Mouse (Mus musculus) forebrain, embryonic 14.5 days (tissue): Measurements from ENCODE around the gene Serpina1e. TPM values are rescaled to one million over a fixed set of nuclear protein-coding genes. Genes with fewer than 3 reads are reported as not detected.
"Not testable (repeated sequence)": the region's sequence is repeated elsewhere in the genome, so short reads cannot be mapped to it uniquely, and the experiment has no call there.

ENCODE experiments used
- ATAC-seq: fragments of 200-750 bp; cut with Nextera tagmentation; 2 replicates; pipeline ENCODE4 v1.8.0; 2017; ENCODE audit warnings: mild to moderate bottlenecking, moderate library complexity
- DNase-seq: peaks from one replicate; pipeline ENCODE4 v3.0.0-alpha.2; 2015; ENCODE audit warnings: low spot score
- H3K27ac ChIP-seq: fragments of 300-500 bp; sonication (generic); 2 replicates; pipeline ENCODE4 v1.5.1; 2014; ENCODE audit warnings: low read depth, mild to moderate bottlenecking, control low read depth, low read length, moderate library complexity
- H3K27me3 ChIP-seq: fragments of 300-500 bp; sonication (generic); replicated peaks from 2 replicates; pipeline ENCODE4 v1.6.1; 2014; ENCODE audit warnings: low read length, control low read depth, mixed read lengths; ENCODE audit not compliant: control insufficient read depth, insufficient read depth
- H3K36me3 ChIP-seq: fragments of 300-500 bp; sonication (generic); 2 replicates; pipeline ENCODE4 v1.6.1; 2014; ENCODE audit warnings: low read length, control low read depth; ENCODE audit not compliant: control insufficient read depth, insufficient read depth
- H3K4me1 ChIP-seq: fragments of 300-500 bp; sonication (generic); 2 replicates; pipeline ENCODE4 v1.6.1; 2014; ENCODE audit warnings: antibody characterized with exemption, low read length, control low read depth; ENCODE audit not compliant: control insufficient read depth, insufficient read depth
- H3K4me2 ChIP-seq: fragments of 300-500 bp; sonication (generic); 2 replicates; pipeline ENCODE4 v1.6.1; 2014; ENCODE audit warnings: mild to moderate bottlenecking, control low read depth, low read length
- H3K4me3 ChIP-seq: fragments of 300-500 bp; sonication (generic); 2 replicates; pipeline ENCODE4 v1.5.1; 2014; ENCODE audit warnings: low read depth, low read length, control low read depth
- H3K9ac ChIP-seq: fragments of 300-500 bp; sonication (generic); 2 replicates; pipeline ENCODE4 v1.6.1; 2014; ENCODE audit warnings: mild to moderate bottlenecking, low read length, control low read depth, moderate library complexity
- H3K9me3 ChIP-seq: fragments of 300-500 bp; sonication (generic); replicated peaks from 2 replicates; pipeline ENCODE4 v1.6.1; 2016; ENCODE audit warnings: low read length, control low read depth, mixed read lengths; ENCODE audit not compliant: control insufficient read depth
- WGBS: fragments of 180-500 bp; shearing (Covaris S2); extraction: QIAGEN DNeasy Blood & Tissue Kit; methylation state at CpG from one replicate; pipeline ENCODE4 v1.1.7; 2014; 5-methylcytosine and 5-hydroxymethylcytosine counted together
- polyA plus RNA-seq: library from polyadenylated mRNA; unstranded; fragments of >200 nt; fragmentation: Nextera tagmentation; extraction: Ambion mirVana; gene quantifications from 2 replicates; pipeline ENCODE4 v1.2.1, GENCODE M21; 2014

The Serpina1e gene
- polyA plus RNA-seq, 1 experiment from 2014 or later, result not detected

DNA sequence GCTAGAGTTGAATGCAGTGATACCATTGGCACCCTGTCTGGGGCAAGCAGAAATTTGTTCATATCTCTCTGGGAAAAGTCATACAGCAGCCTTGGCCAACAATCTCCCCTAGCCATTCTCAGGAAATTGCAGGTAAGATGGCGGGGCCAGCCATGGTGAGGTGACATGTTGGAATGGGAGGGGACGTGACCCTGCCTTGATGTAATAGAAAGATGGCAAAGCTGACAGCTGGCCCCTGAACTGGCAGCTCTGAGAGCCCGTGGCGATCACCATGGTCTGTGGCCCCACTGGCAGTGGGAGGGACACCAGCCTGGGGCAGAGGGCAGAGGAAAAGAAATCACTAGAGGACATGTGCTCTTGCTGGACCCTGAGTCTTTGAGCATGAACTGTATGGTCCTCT, 12.5 kb downstream of the Serpina1e start:
- 83% methylated on average over 4 of the region's 4 CpGs for WGBS

GRCm38 (mm10) chr12:103909181-103909580, 49.6 kb downstream of the Serpina1e start:
- H3K9me3 ChIP-seq, ATAC-seq, DNase-seq, H3K4me3 ChIP-seq, H3K36me3 ChIP-seq, H3K4me2 ChIP-seq, H3K4me1 ChIP-seq, H3K9ac ChIP-seq, H3K27ac ChIP-seq, H3K27me3 ChIP-seq: not testable (repeated sequence)
- 96% methylated on average over 11 of the region's 16 CpGs for WGBS

More for the DNA sequence above, 12.5 kb downstream of the Serpina1e start:
- no peaks in the 10 kb centered on the region for H3K4me1 ChIP-seq
- no peak overlapping the region for H3K9ac ChIP-seq
- H3K36me3 ChIP-seq, result no peaks in the 10 kb centered on the region
- H3K27me3 ChIP-seq, result no peaks in the 10 kb centered on the region
- no peak overlapping the region for H3K4me3 ChIP-seq
- DNase-seq (no peak), ATAC-seq (no peak)
- H3K27ac ChIP-seq, result no peak overlapping the region
- H3K9me3 ChIP-seq, result no peaks in the 10 kb centered on the region
- H3K4me2 ChIP-seq, result no peak overlapping the region

GRCm38 (mm10) chr12:103907746-103908145, 51.0 kb downstream of the Serpina1e start:
- H3K27me3 ChIP-seq, DNase-seq, H3K9me3 ChIP-seq, H3K27ac ChIP-seq, H3K4me2 ChIP-seq, H3K4me1 ChIP-seq, ATAC-seq, H3K4me3 ChIP-seq, H3K36me3 ChIP-seq, H3K9ac ChIP-seq: not testable (repeated sequence)
- 37% methylated on average over 1 of the region's 1 CpGs for WGBS

DNA sequence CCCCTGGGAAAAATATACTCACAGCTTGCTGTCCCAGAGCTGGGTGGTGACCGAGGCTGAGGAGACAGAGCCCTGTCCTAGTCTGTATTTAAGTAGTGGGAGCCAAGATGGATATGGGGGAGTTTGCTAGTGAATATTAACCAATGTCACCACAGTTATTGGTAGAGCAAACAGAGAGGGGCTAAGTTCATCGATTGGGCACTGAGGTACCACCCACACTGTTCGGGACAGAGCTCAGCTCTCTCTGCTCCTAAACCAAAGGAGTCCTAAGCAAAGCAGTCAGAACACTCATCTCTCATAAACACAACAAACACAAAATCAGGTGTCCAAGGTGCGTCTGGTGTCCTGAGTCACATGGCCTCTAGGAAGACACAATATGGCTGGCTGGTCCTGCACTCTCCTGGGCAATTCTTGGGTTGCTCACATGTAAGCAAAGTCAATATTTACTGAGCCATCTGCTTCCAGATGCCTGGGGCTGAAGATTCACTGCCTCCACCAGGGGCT, 53.9 kb downstream of the Serpina1e start, which contains the start of gene Serpina1c:
TSS of gene Serpina1c (minus strand) at position 51 of the 504 bp plus-strand sequence.
- not testable (repeated sequence) for H3K4me1 ChIP-seq, H3K9me3 ChIP-seq
- 84% methylated on average over 4 of the region's 4 CpGs for WGBS

DNA sequence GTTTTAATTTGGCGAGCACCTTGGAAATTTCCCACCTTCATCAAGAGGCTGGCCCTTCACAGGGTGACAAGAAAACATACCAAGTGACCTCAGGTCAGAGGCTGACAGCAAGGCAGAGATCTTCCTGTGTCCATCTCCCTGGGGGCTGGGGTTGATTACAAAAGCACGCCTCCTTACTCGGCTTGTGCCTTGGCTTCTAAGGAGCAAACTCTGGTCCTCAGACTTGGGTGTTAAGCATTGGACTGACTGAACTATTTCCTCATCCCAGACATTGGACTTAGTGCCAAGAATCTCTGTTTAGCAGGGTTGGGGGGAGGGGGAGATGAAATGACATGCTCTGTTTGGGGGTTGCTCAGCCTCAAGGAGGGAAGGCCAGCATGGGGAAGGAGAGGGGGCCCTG, 56.8 kb downstream of the Serpina1e start:
- H3K27ac ChIP-seq, DNase-seq, H3K4me2 ChIP-seq, H3K36me3 ChIP-seq, H3K27me3 ChIP-seq, ATAC-seq, H3K4me3 ChIP-seq, H3K9ac ChIP-seq, H3K4me1 ChIP-seq, H3K9me3 ChIP-seq: not testable (repeated sequence)
- 94% methylated on average over 3 of the region's 3 CpGs for whole genome bisulfite sequencing

More for the DNA sequence above, 53.9 kb downstream of the Serpina1e start, which contains the start of gene Serpina1c:
- H3K27ac ChIP-seq, H3K27me3 ChIP-seq, H3K9ac ChIP-seq, DNase-seq, H3K4me3 ChIP-seq, ATAC-seq, H3K4me2 ChIP-seq, H3K36me3 ChIP-seq: not testable (repeated sequence)

Other genes with a start within 250 kb of the Serpina1e start
- not detected in 2 replicates for gene Serpina1d, start 185.4 kb downstream of the Serpina1e start, polyA plus RNA-seq
- gene Serpina1b, start 128.6 kb downstream of the Serpina1e start, polyA plus RNA-seq, result not detected in 2 replicates
- not detected in 2 replicates for gene Serpina1a, start 95.4 kb downstream of the Serpina1e start, polyA plus RNA-seq
- not detected in 2 replicates for gene Serpina1c, start 54.1 kb downstream of the Serpina1e start, polyA plus RNA-seq
- not detected in 2 replicates for gene Serpina11, start 31.0 kb upstream of the Serpina1e start, polyA plus RNA-seq
- gene Serpina9, start 54.8 kb upstream of the Serpina1e start, polyA plus RNA-seq, result not detected in 2 replicates
- gene Serpina12, start 85.5 kb upstream of the Serpina1e start, polyA plus RNA-seq, result not detected in 2 replicates
- not detected in 2 replicates for gene Serpina5, start 142.1 kb upstream of the Serpina1e start, polyA plus RNA-seq
- not detected in 2 replicates for gene Serpina3a, start 153.7 kb upstream of the Serpina1e start, polyA plus RNA-seq
- gene Serpina3b, start 169.0 kb upstream of the Serpina1e start, polyA plus RNA-seq, result not detected in 2 replicates
- not detected in 2 replicates for gene Serpina3c, start 194.9 kb upstream of the Serpina1e start, polyA plus RNA-seq